Mouse (Mus musculus) CH12.LX (cell line): Measurements from ENCODE around the gene Rnd3. TPM values are rescaled to one million over a fixed set of nuclear protein-coding genes. Genes with fewer than 3 reads are reported as not detected.

ENCODE experiments used
- DNase-seq: peaks from one replicate; pipeline ENCODE4 v3.0.0-alpha.2; 2013; ENCODE audit errors: extremely low read depth
- H3K27ac ChIP-seq: 2 replicates; pipeline ENCODE4 v1.5.1; 2012; ENCODE audit warnings: low read depth, mild to moderate bottlenecking, control low read depth, moderate library complexity; ENCODE audit not compliant: insufficient read depth
- H3K27me3 ChIP-seq: replicated peaks from 2 replicates; pipeline ENCODE3; 2012; ENCODE audit warnings: inconsistent platforms
- H3K36me3 ChIP-seq, 2 experiments: replicated peaks in 1 of 2; 2 replicates each; pipeline versions ENCODE3 to v1.6.1; 2012; ENCODE audit warnings: inconsistent platforms in 1 of 2, low read length in 1 of 2, mild to moderate bottlenecking in 1 of 2, mixed read lengths in 1 of 2, moderate library complexity in 1 of 2; ENCODE audit not compliant: control insufficient read depth in 1 of 2, insufficient read depth in 1 of 2
- H3K4me1 ChIP-seq, 2 experiments: 2 replicates each; pipeline ENCODE4 v1.6.1; 2012; ENCODE audit warnings: inconsistent platforms in 1 of 2, moderate library complexity in 1 of 2; ENCODE audit not compliant: insufficient read depth in 2 of 2, control insufficient read depth in 1 of 2
- H3K4me2 ChIP-seq: 2 replicates; pipeline ENCODE4 v1.6.1; 2012; ENCODE audit warnings: low read depth, mild to moderate bottlenecking, control low read depth; ENCODE audit not compliant: poor library complexity, insufficient read depth, severe bottlenecking
- H3K4me3 ChIP-seq, 3 experiments: fragments of 150-350 bp in 1 of 3; sonication (generic) in 1 of 3; replicated peaks in 1 of 3; 2 replicates each; pipeline versions ENCODE3 to v1.5.1; 2011 to 2012; ENCODE audit warnings: low read depth in 2 of 3, low read length in 2 of 3, mild to moderate bottlenecking in 2 of 3, moderate library complexity in 2 of 3, control low read depth in 1 of 3, improper control_type of control experiment in 1 of 3, inconsistent platforms in 1 of 3, mixed read lengths in 1 of 3; ENCODE audit not compliant: poor library complexity in 1 of 3
- H3K79me2 ChIP-seq: replicated peaks from 2 replicates; pipeline ENCODE4 v1.6.1; 2012; ENCODE audit warnings: mild to moderate bottlenecking, moderate library complexity; ENCODE audit not compliant: control insufficient read depth, poor library complexity, insufficient read depth, severe bottlenecking; ENCODE audit errors: extremely low read depth
- H3K9ac ChIP-seq: 2 replicates; pipeline ENCODE4 v1.6.1; 2012; ENCODE audit warnings: low read depth, mild to moderate bottlenecking, control low read depth, moderate library complexity; ENCODE audit not compliant: insufficient read depth
- H3K9me3 ChIP-seq: replicated peaks from 2 replicates; pipeline ENCODE3; 2012; ENCODE audit warnings: low read length, inconsistent platforms, mixed read lengths
- BHLHE40 ChIP-seq: IDR thresholded peaks from 2 replicates; pipeline ENCODE4 v1.6.1; 2011; ENCODE audit warnings: mild to moderate bottlenecking, low read depth, low read length, improper control_type of control experiment
- CHD2 ChIP-seq: IDR thresholded peaks from 2 replicates; pipeline ENCODE4 v1.6.1; 2011; ENCODE audit warnings: low read length, improper control_type of control experiment
- CTCF ChIP-seq, 2 experiments: IDR thresholded peaks in 1 of 2; conservative IDR thresholded peaks in 1 of 2; 2 replicates each; pipeline ENCODE4 v1.5.1; 2011 to 2012; ENCODE audit warnings: low read depth in 2 of 2, low read length in 2 of 2, improper control_type of control experiment in 1 of 2, inconsistent platforms in 1 of 2, mild to moderate bottlenecking in 1 of 2, moderate library complexity in 1 of 2
- E2F4 ChIP-seq: IDR thresholded peaks from 2 replicates; pipeline ENCODE4 v1.6.1; 2011; ENCODE audit warnings: low read depth, low read length, improper control_type of control experiment; ENCODE audit not compliant: insufficient replicate concordance
- ELF1 ChIP-seq: IDR thresholded peaks from 2 replicates; pipeline ENCODE4 v1.6.1; 2014; ENCODE audit warnings: low read depth, mild to moderate bottlenecking, inconsistent platforms, low read length, improper control_type of control experiment
- ETS1 ChIP-seq: conservative IDR thresholded peaks from 2 replicates; pipeline ENCODE4 v1.6.1; 2012; ENCODE audit warnings: low read depth, mild to moderate bottlenecking, inconsistent platforms, low read length, improper control_type of control experiment, moderate library complexity
- HCFC1 ChIP-seq: IDR thresholded peaks from 2 replicates; pipeline ENCODE4 v1.6.1; 2012; ENCODE audit warnings: low read depth, mild to moderate bottlenecking, inconsistent platforms, low read length, improper control_type of control experiment
- IRF4 ChIP-seq: IDR thresholded peaks from 2 replicates; pipeline ENCODE4 v1.6.1; 2014; ENCODE audit warnings: low read depth, mild to moderate bottlenecking, inconsistent platforms, low read length, improper control_type of control experiment
- MAFK ChIP-seq: IDR thresholded peaks from 2 replicates; pipeline ENCODE4 v1.6.1; 2011; ENCODE audit warnings: low read length, improper control_type of control experiment; ENCODE audit not compliant: insufficient replicate concordance
- MAX ChIP-seq: IDR thresholded peaks from 2 replicates; pipeline ENCODE4 v1.6.1; 2011; ENCODE audit warnings: low read length, improper control_type of control experiment
- MAZ ChIP-seq: IDR thresholded peaks from 2 replicates; pipeline ENCODE4 v1.6.1; 2012; ENCODE audit warnings: low read depth, mild to moderate bottlenecking, inconsistent platforms, low read length, improper control_type of control experiment, moderate library complexity
- NELFE ChIP-seq: IDR thresholded peaks from 2 replicates; pipeline ENCODE4 v1.6.1; 2011; ENCODE audit warnings: low read depth, low read length, improper control_type of control experiment
- NRF1 ChIP-seq: IDR thresholded peaks from 2 replicates; pipeline ENCODE4 v1.6.1; 2014; ENCODE audit warnings: low read depth, mild to moderate bottlenecking, inconsistent platforms, low read length, improper control_type of control experiment, moderate library complexity
- RAD21 ChIP-seq: IDR thresholded peaks from 2 replicates; pipeline ENCODE4 v1.6.1; 2011; ENCODE audit warnings: low read depth, mild to moderate bottlenecking, low read length, improper control_type of control experiment, moderate library complexity
- RCOR1 ChIP-seq: conservative IDR thresholded peaks from 2 replicates; pipeline ENCODE4 v1.6.1; 2012; ENCODE audit warnings: low read depth, mild to moderate bottlenecking, inconsistent platforms, low read length, improper control_type of control experiment
- SIN3A ChIP-seq: IDR thresholded peaks from 2 replicates; pipeline ENCODE4 v1.6.1; 2012; ENCODE audit warnings: low read length, improper control_type of control experiment, inconsistent platforms
- SMC3 ChIP-seq: IDR thresholded peaks from 2 replicates; pipeline ENCODE4 v1.6.1; 2011; ENCODE audit warnings: low read depth, low read length, improper control_type of control experiment
- TBP ChIP-seq: conservative IDR thresholded peaks from 2 replicates; pipeline ENCODE4 v1.6.1; 2011; ENCODE audit warnings: low read depth, low read length, improper control_type of control experiment
- TCF12 ChIP-seq: IDR thresholded peaks from 2 replicates; pipeline ENCODE4 v1.6.1; 2014; ENCODE audit warnings: low read depth, mild to moderate bottlenecking, inconsistent platforms, low read length, improper control_type of control experiment
- USF1 ChIP-seq: IDR thresholded peaks from 2 replicates; pipeline ENCODE4 v1.6.1; 2014; ENCODE audit warnings: low read depth, mild to moderate bottlenecking, inconsistent platforms, low read length, improper control_type of control experiment
- ZC3H11A ChIP-seq: IDR thresholded peaks from 2 replicates; pipeline ENCODE4 v1.6.1; 2012; ENCODE audit warnings: low read depth, mild to moderate bottlenecking, inconsistent platforms, low read length, improper control_type of control experiment
- ZKSCAN1 ChIP-seq: IDR thresholded peaks from 2 replicates; pipeline ENCODE4 v1.6.1; 2012; ENCODE audit warnings: low read depth, inconsistent platforms, low read length, improper control_type of control experiment, borderline replicate concordance
- ZMIZ1 ChIP-seq: IDR thresholded peaks from 2 replicates; pipeline ENCODE4 v1.6.1; 2012; ENCODE audit warnings: low read depth, mild to moderate bottlenecking, inconsistent platforms, low read length, improper control_type of control experiment
- ZNF384 ChIP-seq: IDR thresholded peaks from 2 replicates; pipeline ENCODE4 v1.6.1; 2012; ENCODE audit warnings: low read depth, low read length, improper control_type of control experiment, inconsistent platforms
- dilution Hi-C: fragments of 300-500 bp; cut with MboI; formaldehyde crosslinking; loops from 2 replicates; pipeline ENCODE4 v1.14.3; 2020; ENCODE audit warnings: low sequenced_read_pairs; ENCODE audit not compliant: extremely low pct_unique_long_range_greater_than_20kb, extremely low pct_ligation_motif_present
- in situ Hi-C: fragments of 300-500 bp; cut with MboI; formaldehyde crosslinking; loops from 3 replicates; pipeline ENCODE4 v1.14.3; 2019; ENCODE audit warnings: low sequenced_read_pairs, low pct_ligation_motif_present, low pct_unique_long_range_greater_than_20kb, mixed read lengths
- polyA plus RNA-seq: library from polyadenylated mRNA; unstranded; fragments of >175 nt; gene quantifications from 2 replicates; pipeline ENCODE4 v1.2.1, GENCODE M21; 2012; ENCODE audit warnings: low read depth; ENCODE audit not compliant: insufficient read length
- total RNA-seq, 2 experiments: library from RNA; depleted of rRNA; stranded (reverse); fragments of 300-350 nt in 1 of 2; fragments of >200 nt in 1 of 2; gene quantifications; 2 replicates each; pipeline ENCODE4 v1.2.3; 2012 to 2014

The Rnd3 gene
- total and polyA plus RNA-seq, 3 experiments = 0.08 to 1.5 (median 0.80) TPM

- no peak for DNase-seq
- H3K27ac ChIP-seq = no peak overlapping the region
- no peaks in the 10 kb centered on the region for H3K4me1 ChIP-seq
- no peak overlapping the region for H3K4me3 ChIP-seq
- in situ Hi-C loops (no loop called here), dilution Hi-C loops (no loop called here)
- no peaks in the 10 kb centered on the region for H3K79me2 ChIP-seq
- H3K27me3 ChIP-seq = no peaks in the 10 kb centered on the region
- no peak overlapping the region for H3K4me2 ChIP-seq
- no peak for TF ChIP-seq IRF4
- no peak for TF ChIP-seq BHLHE40
- no peak for TF ChIP-seq TCF12
- TF ChIP-seq TBP = no peak
- TF ChIP-seq ZMIZ1 = no peak
- TF ChIP-seq SMC3 = no peak
- TF ChIP-seq NRF1 = no peak
- no peak for TF ChIP-seq CTCF (conservative IDR thresholded peaks at IDR 0.05 in 1 of 2, IDR thresholded peaks at IDR 0.05 in 1 of 2; ENCODE audit: low read depth in 2 of 2, low read length in 2 of 2)
- TF ChIP-seq CHD2 = no peak
- TF ChIP-seq ELF1 = no peak
- TF ChIP-seq HCFC1 = no peak
- TF ChIP-seq MAZ = no peak
- no peak for TF ChIP-seq E2F4
- TF ChIP-seq USF1 = no peak
- TF ChIP-seq ZKSCAN1 = no peak
- no peak for TF ChIP-seq MAFK
- TF ChIP-seq ZNF384 = no peak
- TF ChIP-seq ETS1 = no peak
- TF ChIP-seq RCOR1 = no peak
- H3K9me3 ChIP-seq = no peaks in the 10 kb centered on the region
- H3K9ac ChIP-seq = no peak overlapping the region
- H3K36me3 ChIP-seq = no peaks in the 10 kb centered on the region
Measured at GRCm38 (mm10) chr2:51175276-51175675, 26.4 kb upstream of the Rnd3 start.

GRCm38 (mm10) chr2:51161110-51161509 lies 12.2 kb upstream of the Rnd3 start:
- DNase-seq = no peak
- no peaks in the 10 kb centered on the region for H3K4me1 ChIP-seq
- H3K9me3 ChIP-seq = no peaks in the 10 kb centered on the region
- TF ChIP-seq ZNF384 = no peak
- no peak for TF ChIP-seq NELFE
- TF ChIP-seq RAD21 = no peak
- TF ChIP-seq TCF12 = no peak
- no peak for TF ChIP-seq RCOR1
- no peak for TF ChIP-seq MAX
- TF ChIP-seq CTCF (conservative IDR thresholded peaks at IDR 0.05 in 1 of 2, IDR thresholded peaks at IDR 0.05 in 1 of 2; ENCODE audit: low read depth in 2 of 2, low read length in 2 of 2) = no peak
- no peak for TF ChIP-seq ZC3H11A
- no peak for TF ChIP-seq SIN3A
- TF ChIP-seq SMC3 = no peak
- no peak for TF ChIP-seq MAZ
- H3K4me3 ChIP-seq = no peak overlapping the region
- H3K4me2 ChIP-seq = no peak overlapping the region
- dilution Hi-C loops (no loop called here), in situ Hi-C loops (no loop called here)
- H3K9ac ChIP-seq = no peak overlapping the region
- no peak overlapping the region for H3K27ac ChIP-seq
- H3K27me3 ChIP-seq = no peaks in the 10 kb centered on the region
- H3K36me3 ChIP-seq = no peaks in the 10 kb centered on the region
- no peaks in the 10 kb centered on the region for H3K79me2 ChIP-seq
